Mouse (Mus musculus): ENCODE data around the gene Ddah2. TPM values are rescaled to one million over a fixed set of nuclear protein-coding genes. Genes with fewer than 3 reads are reported as not detected.

Gene Ddah2
- polyA plus RNA-seq, 1 experiment from 2014 or later, result 653 TPM

Other genes with a start within 250 kb of the Ddah2 start
- gene Stk19, start 222.1 kb upstream of the Ddah2 start, polyA plus RNA-seq (2014; fragmentation: Nextera tagmentation; extraction: Ambion mirVana), result 20.2 and 21.5 TPM in 2 replicates
- 60.7 and 64.8 TPM in 2 replicates for gene Dxo, start 222.0 kb upstream of the Ddah2 start, polyA plus RNA-seq (2014; fragmentation: Nextera tagmentation; extraction: Ambion mirVana)
- gene Skiv2l, start 208.8 kb upstream of the Ddah2 start, polyA plus RNA-seq (2014; fragmentation: Nextera tagmentation; extraction: Ambion mirVana), result 30.7 and 36.2 TPM in 2 replicates
- gene Nelfe, start 208.6 kb upstream of the Ddah2 start, polyA plus RNA-seq (2014; fragmentation: Nextera tagmentation; extraction: Ambion mirVana), result 117 and 125 TPM in 2 replicates
- gene Cfb, start 196.5 kb upstream of the Ddah2 start, polyA plus RNA-seq (2014; fragmentation: Nextera tagmentation; extraction: Ambion mirVana), result 1.6 and 1.9 TPM in 2 replicates
- gene Zbtb12, start 179.6 kb upstream of the Ddah2 start, polyA plus RNA-seq (2014; fragmentation: Nextera tagmentation; extraction: Ambion mirVana), result 2.5 and 2.9 TPM in 2 replicates
- gene Gm20547, start 177.0 kb upstream of the Ddah2 start, polyA plus RNA-seq (2014; fragmentation: Nextera tagmentation; extraction: Ambion mirVana), result 0.05 and 0.15 TPM in 2 replicates
- 0.83 and 1.5 TPM in 2 replicates for gene C2, start 160.8 kb upstream of the Ddah2 start, polyA plus RNA-seq (2014; fragmentation: Nextera tagmentation; extraction: Ambion mirVana)
- 56.9 and 60.5 TPM in 2 replicates for gene Ehmt2, start 160.6 kb upstream of the Ddah2 start, polyA plus RNA-seq (2014; fragmentation: Nextera tagmentation; extraction: Ambion mirVana)
- gene Slc44a4, start 144.6 kb upstream of the Ddah2 start, polyA plus RNA-seq (2014; fragmentation: Nextera tagmentation; extraction: Ambion mirVana), result not detected in 2 replicates
- gene Neu1, start 127.8 kb upstream of the Ddah2 start, polyA plus RNA-seq (2014; fragmentation: Nextera tagmentation; extraction: Ambion mirVana), result 11.0 and 12.3 TPM in 2 replicates
- gene Hspa1b, start 99.8 kb upstream of the Ddah2 start, polyA plus RNA-seq (2014; fragmentation: Nextera tagmentation; extraction: Ambion mirVana), result 0.08 and 0.26 TPM in 2 replicates
- not detected in 2 replicates for gene Gm20481, start 89.1 kb upstream of the Ddah2 start, polyA plus RNA-seq (2014; fragmentation: Nextera tagmentation; extraction: Ambion mirVana)
- 0.59 and 1.2 TPM in 2 replicates for gene Hspa1a, start 86.9 kb upstream of the Ddah2 start, polyA plus RNA-seq (2014; fragmentation: Nextera tagmentation; extraction: Ambion mirVana)
- 1.4 and 2.0 TPM in 2 replicates for gene Hspa1l, start 86.3 kb upstream of the Ddah2 start, polyA plus RNA-seq (2014; fragmentation: Nextera tagmentation; extraction: Ambion mirVana)
- gene Lsm2, start 77.2 kb upstream of the Ddah2 start, polyA plus RNA-seq (2014; fragmentation: Nextera tagmentation; extraction: Ambion mirVana), result 213 and 234 TPM in 2 replicates
- gene Vars, start 58.0 kb upstream of the Ddah2 start, polyA plus RNA-seq (2014; fragmentation: Nextera tagmentation; extraction: Ambion mirVana), result 76.1 and 81.2 TPM in 2 replicates
- 0.07 TPM in 1 of 2 replicates, not detected in the other for gene Vwa7, start 42.5 kb upstream of the Ddah2 start, polyA plus RNA-seq (2014; fragmentation: Nextera tagmentation; extraction: Ambion mirVana)
- 5.3 and 7.3 TPM in 2 replicates for gene Sapcd1, start 31.0 kb upstream of the Ddah2 start, polyA plus RNA-seq (2014; fragmentation: Nextera tagmentation; extraction: Ambion mirVana)
- gene Msh5, start 12.3 kb upstream of the Ddah2 start, polyA plus RNA-seq (2014; fragmentation: Nextera tagmentation; extraction: Ambion mirVana), result 5.0 and 5.2 TPM in 2 replicates
- gene Clic1, start 9.1 kb upstream of the Ddah2 start, polyA plus RNA-seq (2014; fragmentation: Nextera tagmentation; extraction: Ambion mirVana), result 73.8 and 83.9 TPM in 2 replicates
- not detected in 2 replicates for gene Ly6g6c, start 6.4 kb downstream of the Ddah2 start, polyA plus RNA-seq (2014; fragmentation: Nextera tagmentation; extraction: Ambion mirVana)
- 0.76 and 0.89 TPM in 2 replicates for gene Mpig6b, start 7.1 kb downstream of the Ddah2 start, polyA plus RNA-seq (2014; fragmentation: Nextera tagmentation; extraction: Ambion mirVana)
- gene Ly6g6e, start 17.9 kb downstream of the Ddah2 start, polyA plus RNA-seq (2014; fragmentation: Nextera tagmentation; extraction: Ambion mirVana), result not detected in 2 replicates
- gene Ly6g6d, start 19.0 kb downstream of the Ddah2 start, polyA plus RNA-seq (2014; fragmentation: Nextera tagmentation; extraction: Ambion mirVana), result 0.97 and 1.5 TPM in 2 replicates
- 0.28 and 0.74 TPM in 2 replicates for gene Ly6g6f, start 26.6 kb downstream of the Ddah2 start, polyA plus RNA-seq (2014; fragmentation: Nextera tagmentation; extraction: Ambion mirVana)
- 40.5 and 45.2 TPM in 2 replicates for gene Abhd16a, start 30.2 kb downstream of the Ddah2 start, polyA plus RNA-seq (2014; fragmentation: Nextera tagmentation; extraction: Ambion mirVana)
- not detected in 2 replicates for gene Ly6g5c, start 49.2 kb downstream of the Ddah2 start, polyA plus RNA-seq (2014; fragmentation: Nextera tagmentation; extraction: Ambion mirVana)
- 0.86 and 1.2 TPM in 2 replicates for gene Ly6g5b, start 56.4 kb downstream of the Ddah2 start, polyA plus RNA-seq (2014; fragmentation: Nextera tagmentation; extraction: Ambion mirVana)
- gene Gpank1, start 62.4 kb downstream of the Ddah2 start, polyA plus RNA-seq (2014; fragmentation: Nextera tagmentation; extraction: Ambion mirVana), result 24.4 and 26.3 TPM in 2 replicates
- 293 and 299 TPM in 2 replicates for gene Csnk2b, start 63.0 kb downstream of the Ddah2 start, polyA plus RNA-seq (2014; fragmentation: Nextera tagmentation; extraction: Ambion mirVana)
- gene D17H6S53E, start 67.3 kb downstream of the Ddah2 start, polyA plus RNA-seq (2014; fragmentation: Nextera tagmentation; extraction: Ambion mirVana), result 7.1 and 8.1 TPM in 2 replicates
- 0.37 and 0.45 TPM in 2 replicates for gene Apom, start 73.0 kb downstream of the Ddah2 start, polyA plus RNA-seq (2014; fragmentation: Nextera tagmentation; extraction: Ambion mirVana)
- 96.0 and 104 TPM in 2 replicates for gene Bag6, start 76.1 kb downstream of the Ddah2 start, polyA plus RNA-seq (2014; fragmentation: Nextera tagmentation; extraction: Ambion mirVana)
- 138 and 153 TPM in 2 replicates for gene Prrc2a, start 105.9 kb downstream of the Ddah2 start, polyA plus RNA-seq (2014; fragmentation: Nextera tagmentation; extraction: Ambion mirVana)
- gene Aif1, start 117.0 kb downstream of the Ddah2 start, polyA plus RNA-seq (2014; fragmentation: Nextera tagmentation; extraction: Ambion mirVana), result 7.8 and 8.4 TPM in 2 replicates
- gene Lst1, start 129.4 kb downstream of the Ddah2 start, polyA plus RNA-seq (2014; fragmentation: Nextera tagmentation; extraction: Ambion mirVana), result 7.8 and 10.2 TPM in 2 replicates
- 0.41 TPM in 1 of 2 replicates, not detected in the other for gene Ltb, start 135.4 kb downstream of the Ddah2 start, polyA plus RNA-seq (2014; fragmentation: Nextera tagmentation; extraction: Ambion mirVana)
- 0.26 TPM in 1 of 2 replicates, not detected in the other for gene Tnf, start 143.0 kb downstream of the Ddah2 start, polyA plus RNA-seq (2014; fragmentation: Nextera tagmentation; extraction: Ambion mirVana)
- not detected in 2 replicates for gene Lta, start 146.3 kb downstream of the Ddah2 start, polyA plus RNA-seq (2014; fragmentation: Nextera tagmentation; extraction: Ambion mirVana)
- not detected in 2 replicates for gene Gm16181, start 161.8 kb downstream of the Ddah2 start, polyA plus RNA-seq (2014; fragmentation: Nextera tagmentation; extraction: Ambion mirVana)
- 17.0 and 17.8 TPM in 2 replicates for gene Atp6v1g2, start 174.6 kb downstream of the Ddah2 start, polyA plus RNA-seq (2014; fragmentation: Nextera tagmentation; extraction: Ambion mirVana)
- 3.3 and 4.4 TPM in 2 replicates for gene Nfkbil1, start 176.8 kb downstream of the Ddah2 start, polyA plus RNA-seq (2014; fragmentation: Nextera tagmentation; extraction: Ambion mirVana)
- gene Ddx39b, start 182.7 kb downstream of the Ddah2 start, polyA plus RNA-seq (2014; fragmentation: Nextera tagmentation; extraction: Ambion mirVana), result 649 and 657 TPM in 2 replicates
- gene H2-D1, start 203.7 kb downstream of the Ddah2 start, polyA plus RNA-seq (2014; fragmentation: Nextera tagmentation; extraction: Ambion mirVana), result 42.2 and 45.9 TPM in 2 replicates